Mouse (Mus musculus) limb, embryonic 14.5 days (tissue): ENCODE measurements around the gene Tmem269. TPM values are rescaled to one million over a fixed set of nuclear protein-coding genes. Genes with fewer than 3 reads are reported as not detected.
A peak's percentile ranks its signal among the peaks of the same experiment; 100 is the strongest.

Experiments
- ATAC-seq: fragments of 200-750 bp; cut with Nextera tagmentation; 2 replicates; pipeline ENCODE4 v1.8.0; 2017; ENCODE audit warnings: low read depth, moderate number of reproducible peaks, moderate TSS enrichment; ENCODE audit not compliant: low FRiP score
- DNase-seq: peaks from one replicate; pipeline ENCODE4 v3.0.0-alpha.2; 2015; ENCODE audit warnings: low spot score
- H3K27ac ChIP-seq: fragments of 300-500 bp; sonication (generic); replicated peaks from 2 replicates; pipeline ENCODE4 v1.5.1; 2014; ENCODE audit warnings: low read depth, mild to moderate bottlenecking, low read length, moderate library complexity, mixed read lengths
- H3K27me3 ChIP-seq: fragments of 300-500 bp; sonication (generic); 2 replicates; pipeline ENCODE4 v1.6.1; 2014; ENCODE audit warnings: low read length, mixed read lengths; ENCODE audit not compliant: control insufficient read depth, insufficient read depth
- H3K36me3 ChIP-seq: fragments of 300-500 bp; sonication (generic); 2 replicates; pipeline ENCODE4 v1.6.1; 2014; ENCODE audit warnings: mild to moderate bottlenecking, low read length, moderate library complexity, mixed read lengths; ENCODE audit not compliant: control insufficient read depth, insufficient read depth
- H3K4me1 ChIP-seq: fragments of 300-500 bp; sonication (generic); 2 replicates; pipeline ENCODE4 v1.6.1; 2014; ENCODE audit warnings: antibody characterized with exemption, low read length, mixed read lengths; ENCODE audit not compliant: control insufficient read depth, insufficient read depth
- H3K4me2 ChIP-seq: fragments of 300-500 bp; sonication (generic); replicated peaks from 2 replicates; pipeline ENCODE4 v1.6.1; 2014; ENCODE audit warnings: low read depth, mild to moderate bottlenecking, low read length, moderate library complexity; ENCODE audit not compliant: severe bottlenecking
- H3K4me3 ChIP-seq: fragments of 300-500 bp; sonication (generic); replicated peaks from 2 replicates; pipeline ENCODE4 v1.5.1; 2014; ENCODE audit warnings: low read length
- H3K9ac ChIP-seq: fragments of 300-500 bp; sonication (generic); 2 replicates; pipeline ENCODE4 v1.6.1; 2014; ENCODE audit warnings: mild to moderate bottlenecking, low read depth, low read length, moderate library complexity; ENCODE audit not compliant: severe bottlenecking
- H3K9me3 ChIP-seq: fragments of 300-500 bp; sonication (generic); 2 replicates; pipeline ENCODE4 v1.6.1; 2016; ENCODE audit warnings: low read length; ENCODE audit not compliant: control insufficient read depth
- POLR2A ChIP-seq: fragments of 200-500 bp; IDR thresholded peaks from 2 replicates; pipeline ENCODE4 v1.8.0; 2012; ENCODE audit warnings: inconsistent platforms, mild to moderate bottlenecking, moderate library complexity, borderline replicate concordance; ENCODE audit not compliant: insufficient read depth, insufficient read length; ENCODE audit errors: extremely low read depth
- WGBS: fragments of 180-500 bp; shearing (Covaris S2); extraction: QIAGEN DNeasy Blood & Tissue Kit; methylation state at CpG from one replicate; pipeline ENCODE4 v1.1.7; 2014; 5-methylcytosine and 5-hydroxymethylcytosine counted together
- polyA plus RNA-seq, 2 experiments: library from polyadenylated mRNA; depleted of rRNA in 1 of 2; stranded (reverse) in 1 of 2; unstranded in 1 of 2; fragments of >200 nt; fragmentation: Nextera tagmentation in 1 of 2; extraction: Ambion mirVana in 1 of 2; gene quantifications; 2 replicates each; pipeline versions ENCODE4 v1.2.1 to v1.2.3; 2012 to 2014

Gene Tmem269
- polyA plus RNA-seq, 2 experiments = 0.11 TPM; not detected in 1

- Histone ChIP-seq H3K9ac (no peak overlapping the region), H3K36me3 (peaks cover 87% of the 10 kb centered on the region), H3K4me2 (no peak overlapping the region), H3K4me1 (no peaks in the 10 kb centered on the region), H3K9me3 (no peaks in the 10 kb centered on the region), H3K27me3 (no peaks in the 10 kb centered on the region), H3K27ac (no peak overlapping the region), H3K4me3 (no peak overlapping the region)
- ATAC-seq (no peak), DNase-seq (no peak)
- no peak for TF ChIP-seq POLR2A
- 82% methylated on average over 22 of the region's 22 CpGs for WGBS
These were observed 26.6 kb upstream of the Tmem269 start for GRCm38 (mm10) chr4:119244468-119245240.

- Histone ChIP-seq H3K4me3 (no peak overlapping the region), H3K27me3 (no peaks in the 10 kb centered on the region), H3K9ac (no peak overlapping the region), H3K9me3 (no peaks in the 10 kb centered on the region), H3K27ac (no peak overlapping the region), H3K4me1 (no peaks in the 10 kb centered on the region), H3K36me3 (peaks cover 84% of the 10 kb centered on the region), H3K4me2 (no peak overlapping the region)
- TF ChIP-seq POLR2A = no peak
- WGBS = 93% methylated on average over 12 of the region's 12 CpGs
- ATAC-seq = no peak
- DNase-seq = no peak
These were observed 24.6 kb upstream of the Tmem269 start for GRCm38 (mm10) chr4:119242571-119242970.

GRCm38 (mm10) chr4:119241664-119242063 lies 23.6 kb upstream of the Tmem269 start:
- Histone ChIP-seq H3K9me3 (no peaks in the 10 kb centered on the region), H3K27me3 (no peaks in the 10 kb centered on the region), H3K4me2 (no peak overlapping the region), H3K27ac (no peak overlapping the region), H3K4me3 (no peak overlapping the region), H3K9ac (no peak overlapping the region), H3K36me3 (peaks cover 86% of the 10 kb centered on the region), H3K4me1 (no peaks in the 10 kb centered on the region)
- no peak for ATAC-seq
- DNase-seq = no peak
- WGBS = 88% methylated on average over 14 of the region's 14 CpGs
- TF ChIP-seq POLR2A = no peak

GRCm38 (mm10) chr4:119239181-119239682 lies 21.2 kb upstream of the Tmem269 start:
- Histone ChIP-seq H3K9me3 (no peaks in the 10 kb centered on the region), H3K4me3 (no peak overlapping the region), H3K4me2 (no peak overlapping the region), H3K36me3 (peaks cover 70% of the 10 kb centered on the region), H3K4me1 (0 out of 2 replicates have a peak, but pooled peaks cover 2% of the 10 kb centered on the region), H3K27me3 (no peaks in the 10 kb centered on the region), H3K27ac (peak overlapping the region; percentile 65), H3K9ac (no peak overlapping the region)
- ATAC-seq (peak; percentile 79), DNase-seq (peak; percentile 84)
- no peak for TF ChIP-seq POLR2A
- WGBS = 38% methylated on average over 12 of the region's 12 CpGs

GRCm38 (mm10) chr4:119238661-119239060 lies 20.6 kb upstream of the Tmem269 start:
- TF ChIP-seq POLR2A = no peak

More at GRCm38 (mm10) chr4:119238661-119239060, 20.6 kb upstream of the Tmem269 start:
- Histone ChIP-seq H3K27me3 (no peaks in the 10 kb centered on the region), H3K36me3 (peaks cover 66% of the 10 kb centered on the region), H3K9ac (no peak overlapping the region), H3K4me2 (no peak overlapping the region), H3K4me3 (no peak overlapping the region), H3K27ac (no peak overlapping the region), H3K4me1 (0 out of 2 replicates have a peak, but pooled peaks cover 2% of the 10 kb centered on the region), H3K9me3 (no peaks in the 10 kb centered on the region)
- ATAC-seq (no peak), DNase-seq (no peak)
- WGBS = 67% methylated on average over 3 of the region's 3 CpGs
